Mouse (Mus musculus): Measurements from ENCODE around the gene Ddi2. TPM values are rescaled to one million over a fixed set of nuclear protein-coding genes. Genes with fewer than 3 reads are reported as not detected.
"Not testable (repeated sequence)": the region's sequence is repeated elsewhere in the genome, so short reads cannot be mapped to it uniquely, and the experiment has no call there.

The Ddi2 gene
- 38.9 and 40.9 TPM in 2 replicates for polyA plus RNA-seq (2012; rRNA removed)

GRCm38 (mm10) chr4:141722731-141723672 is at the start of gene Ddi2:
Gene Ddi2, minus strand, starts transcription at chr4:141723419.
- peak; percentile 82 for DNase-seq (ENCODE audit: low spot score)

GRCm38 (mm10) chr4:141773019-141773418 is 49.8 kb upstream of the Ddi2 start:
- DNase-seq (ENCODE audit: low spot score), result not testable (repeated sequence)

- no peak for DNase-seq (ENCODE audit: low spot score)
These were observed 48.6 kb upstream of the Ddi2 start for GRCm38 (mm10) chr4:141771823-141772222.

- DNase-seq (ENCODE audit: low spot score), result no peak
These were observed 46.4 kb upstream of the Ddi2 start for GRCm38 (mm10) chr4:141769501-141770160.

GRCm38 (mm10) chr4:141767353-141768036 is 44.3 kb upstream of the Ddi2 start:
- DNase-seq (ENCODE audit: low spot score), result no peak

GRCm38 (mm10) chr4:141766668-141767352 is 43.6 kb upstream of the Ddi2 start:
- no peak for DNase-seq (ENCODE audit: low spot score)

GRCm38 (mm10) chr4:141766316-141766667 is 43.1 kb upstream of the Ddi2 start:
- no peak for DNase-seq (ENCODE audit: low spot score)

- DNase-seq (ENCODE audit: low spot score), result no peak
These were observed 41.8 kb upstream of the Ddi2 start for GRCm38 (mm10) chr4:141765008-141765407.

- no peak for DNase-seq (ENCODE audit: low spot score)
These were observed 40.3 kb upstream of the Ddi2 start for GRCm38 (mm10) chr4:141763476-141763875.

GRCm38 (mm10) chr4:141762102-141762598 is 38.9 kb upstream of the Ddi2 start:
- no peak for DNase-seq (ENCODE audit: low spot score)

GRCm38 (mm10) chr4:141760942-141761341 is 37.7 kb upstream of the Ddi2 start:
- no peak for DNase-seq (ENCODE audit: low spot score)

- no peak for DNase-seq (ENCODE audit: low spot score)
These were observed 35.8 kb upstream of the Ddi2 start for GRCm38 (mm10) chr4:141758874-141759542.

GRCm38 (mm10) chr4:141757124-141757523 is 33.9 kb upstream of the Ddi2 start:
- DNase-seq (ENCODE audit: low spot score), result no peak

GRCm38 (mm10) chr4:141755375-141755930 is 32.2 kb upstream of the Ddi2 start:
- DNase-seq (ENCODE audit: low spot score), result no peak

GRCm38 (mm10) chr4:141752076-141752421 is 28.8 kb upstream of the Ddi2 start:
- no peak for DNase-seq (ENCODE audit: low spot score)

- DNase-seq (ENCODE audit: low spot score), result no peak
These were observed 28.3 kb upstream of the Ddi2 start for GRCm38 (mm10) chr4:141751419-141752075.

- DNase-seq (ENCODE audit: low spot score), result no peak
These were observed 27.6 kb upstream of the Ddi2 start for GRCm38 (mm10) chr4:141750826-141751225.

GRCm38 (mm10) chr4:141749557-141749956 is 26.3 kb upstream of the Ddi2 start:
- no peak for DNase-seq (ENCODE audit: low spot score)

- no peak for DNase-seq (ENCODE audit: low spot score)
These were observed 23.5 kb upstream of the Ddi2 start, which contains the start of gene Agmat for GRCm38 (mm10) chr4:141746578-141747346. Gene Agmat, plus strand, starts transcription at chr4:141746672.

Measured in urinary bladder, adult 2 months (tissue).